Mouse (Mus musculus) midbrain, postnatal 0 days (tissue): ENCODE data around the gene Plpp3. TPM values are rescaled to one million over a fixed set of nuclear protein-coding genes. Genes with fewer than 3 reads are reported as not detected.

Experiments used
- ATAC-seq: fragments of 200-750 bp; cut with Nextera tagmentation; 2 replicates; pipeline ENCODE4 v1.8.0; 2017; ENCODE audit warnings: moderate number of reproducible peaks, mild to moderate bottlenecking, moderate TSS enrichment, moderate library complexity; ENCODE audit not compliant: low FRiP score
- DNase-seq: peaks from one replicate; pipeline ENCODE4 v3.0.0-alpha.2; 2015; ENCODE audit warnings: low spot score
- H3K27ac ChIP-seq: fragments of 300-500 bp; sonication (generic); 2 replicates; pipeline ENCODE4 v1.5.1; 2014; ENCODE audit warnings: low read depth, mild to moderate bottlenecking, low read length, mixed read lengths
- H3K27me3 ChIP-seq: fragments of 300-500 bp; sonication (generic); 2 replicates; pipeline ENCODE4 v1.6.1; 2014; ENCODE audit warnings: low read length, control low read depth, mixed read lengths; ENCODE audit not compliant: insufficient read depth
- H3K36me3 ChIP-seq: fragments of 300-500 bp; sonication (generic); 2 replicates; pipeline ENCODE4 v1.6.1; 2014; ENCODE audit warnings: low read length, control low read depth, mixed read lengths; ENCODE audit not compliant: insufficient read depth
- H3K4me1 ChIP-seq: fragments of 300-500 bp; sonication (generic); 2 replicates; pipeline ENCODE4 v1.6.1; 2014; ENCODE audit warnings: mild to moderate bottlenecking, control low read depth, antibody characterized with exemption, low read length, mixed read lengths; ENCODE audit not compliant: insufficient read depth
- H3K4me2 ChIP-seq: fragments of 300-500 bp; sonication (generic); 2 replicates; pipeline ENCODE4 v1.6.1; 2014; ENCODE audit warnings: low read depth, mild to moderate bottlenecking, low read length, mixed read lengths; ENCODE audit not compliant: poor library complexity, severe bottlenecking
- H3K4me3 ChIP-seq: fragments of 300-500 bp; sonication (generic); 2 replicates; pipeline ENCODE4 v1.5.1; 2014; ENCODE audit warnings: low read depth, mild to moderate bottlenecking, low read length, moderate library complexity
- H3K9ac ChIP-seq: fragments of 300-500 bp; sonication (generic); replicated peaks from 2 replicates; pipeline ENCODE4 v1.6.1; 2014; ENCODE audit warnings: mild to moderate bottlenecking, low read length, moderate library complexity, mixed read lengths; ENCODE audit not compliant: poor library complexity, severe bottlenecking
- H3K9me3 ChIP-seq: fragments of 300-500 bp; sonication (generic); 2 replicates; pipeline ENCODE4 v1.6.1; 2016; ENCODE audit warnings: low read length, control low read depth
- CTCF ChIP-seq: IDR thresholded peaks from 2 replicates; pipeline ENCODE4 v1.5.1; 2016; ENCODE audit warnings: antibody characterized with exemption, mild to moderate bottlenecking
- WGBS: fragments of 180-500 bp; shearing (Covaris S2); extraction: QIAGEN DNeasy Blood & Tissue Kit; methylation state at CpG from one replicate; pipeline ENCODE4 v1.1.7; 2014; 5-methylcytosine and 5-hydroxymethylcytosine counted together
- polyA plus RNA-seq: library from polyadenylated mRNA; unstranded; fragments of >200 nt; fragmentation: Nextera tagmentation; extraction: Ambion mirVana; gene quantifications from 2 replicates; pipeline ENCODE4 v1.2.1, GENCODE M21; 2015
- total RNA-seq: library from RNA; depleted of rRNA; stranded (reverse); fragments of >200 nt; gene quantifications from 2 replicates; pipeline ENCODE4 v1.2.3, GENCODE M21; 2014

The Plpp3 gene
- total and polyA plus RNA-seq, 2 experiments from 2014 or later, result 142 to 148 TPM

GRCm38 (mm10) chr4:105181014-105181658 is 24.0 kb downstream of the Plpp3 start:
- Histone ChIP-seq H3K36me3 (no peaks in the 10 kb centered on the region), H3K9me3 (no peaks in the 10 kb centered on the region), H3K4me3 (no peak overlapping the region), H3K27ac (peak overlapping the region; percentile 78), H3K4me1 (no peaks in the 10 kb centered on the region), H3K9ac (no peak overlapping the region), H3K27me3 (no peaks in the 10 kb centered on the region), H3K4me2 (peak overlapping the region; percentile 28)
- no peak for TF ChIP-seq CTCF
- DNase-seq, result peak; percentile 94
- 23% methylated on average over 16 of the region's 16 CpGs for WGBS
- ATAC-seq, result peak; percentile 79

- no peak overlapping the region for H3K4me3 ChIP-seq
- peak overlapping the region; percentile 28 for H3K4me2 ChIP-seq
- no peak for DNase-seq
- ATAC-seq, result no peak
- peak overlapping the region; percentile 78 for H3K27ac ChIP-seq
- no peaks in the 10 kb centered on the region for H3K9me3 ChIP-seq
- H3K9ac ChIP-seq, result no peak overlapping the region
- H3K36me3 ChIP-seq, result no peaks in the 10 kb centered on the region
- TF ChIP-seq CTCF, result no peak
- no peaks in the 10 kb centered on the region for H3K4me1 ChIP-seq
- H3K27me3 ChIP-seq, result no peaks in the 10 kb centered on the region
- WGBS, result 19% methylated on average over 3 of the region's 3 CpGs
Measured at GRCm38 (mm10) chr4:105181659-105182167, 24.6 kb downstream of the Plpp3 start.

- 38% methylated on average over 5 of the region's 5 CpGs for WGBS
- H3K9me3 ChIP-seq, result no peaks in the 10 kb centered on the region
- no peak overlapping the region for H3K4me3 ChIP-seq
- peak overlapping the region; percentile 43 for H3K27ac ChIP-seq
- no peak overlapping the region for H3K4me2 ChIP-seq
- H3K9ac ChIP-seq, result no peak overlapping the region
- no peak for TF ChIP-seq CTCF
- peak; percentile 55 for DNase-seq
- no peaks in the 10 kb centered on the region for H3K4me1 ChIP-seq
- ATAC-seq, result peak; percentile 39; the same call in 1 of the 2 replicates
- no peaks in the 10 kb centered on the region for H3K27me3 ChIP-seq
- H3K36me3 ChIP-seq, result no peaks in the 10 kb centered on the region
Measured at GRCm38 (mm10) chr4:105182249-105182648, 25.1 kb downstream of the Plpp3 start.

- ATAC-seq (no peak), DNase-seq (no peak)
- Histone ChIP-seq H3K4me3 (no peak overlapping the region), H3K4me2 (no peak overlapping the region), H3K4me1 (no peaks in the 10 kb centered on the region), H3K9ac (no peak overlapping the region), H3K36me3 (no peaks in the 10 kb centered on the region), H3K27ac (no peak overlapping the region), H3K9me3 (no peaks in the 10 kb centered on the region), H3K27me3 (no peaks in the 10 kb centered on the region)
- no peak for TF ChIP-seq CTCF
- 63% methylated on average over 4 of the region's 4 CpGs for WGBS
Measured at GRCm38 (mm10) chr4:105184490-105184889, 27.3 kb downstream of the Plpp3 start.

- no peaks in the 10 kb centered on the region for H3K27me3 ChIP-seq
- H3K36me3 ChIP-seq, result no peaks in the 10 kb centered on the region
- 90% methylated on average over 6 of the region's 6 CpGs for WGBS
- no peak for ATAC-seq
- H3K27ac ChIP-seq, result no peak overlapping the region
- H3K9ac ChIP-seq, result no peak overlapping the region
- H3K4me2 ChIP-seq, result no peak overlapping the region
- no peak overlapping the region for H3K4me3 ChIP-seq
- no peaks in the 10 kb centered on the region for H3K9me3 ChIP-seq
- DNase-seq, result no peak
- no peaks in the 10 kb centered on the region for H3K4me1 ChIP-seq
- TF ChIP-seq CTCF, result no peak
Measured at GRCm38 (mm10) chr4:105184924-105185323, 27.8 kb downstream of the Plpp3 start.

- no peaks in the 10 kb centered on the region for H3K9me3 ChIP-seq
- no peak for TF ChIP-seq CTCF
- no peaks in the 10 kb centered on the region for H3K27me3 ChIP-seq
- H3K4me1 ChIP-seq, result no peaks in the 10 kb centered on the region
- H3K27ac ChIP-seq, result no peak overlapping the region
- H3K36me3 ChIP-seq, result no peaks in the 10 kb centered on the region
- DNase-seq (no peak), ATAC-seq (no peak)
- no peak overlapping the region for H3K4me3 ChIP-seq
- H3K4me2 ChIP-seq, result no peak overlapping the region
- 80% methylated on average over 10 of the region's 10 CpGs for WGBS
- H3K9ac ChIP-seq, result no peak overlapping the region
Measured at GRCm38 (mm10) chr4:105186654-105187053, 29.5 kb downstream of the Plpp3 start.
